Comparison of ENCODE assay signal across 9 mouse cellular contexts in genomic region chr10:43331931-43332701, GRCm38 (mm10).
DNase-seq lines count a peak whose midpoint lies in the region; ATAC-seq and TF ChIP-seq lines count a peak whose summit lies in the region.
"Had no signal": no experiment of that assay in that cellular context is flagged by ENCODE, and none has a peak within 500 bp of the region (broad histone marks: within the 10 kb centered on the region; RNA-seq: fewer than 3 reads in every experiment).

No protein-coding gene starts in this region.

- no peak overlapping the region for H3K9ac ChIP-seq in heart, embryonic 12.5 days
- no peak overlapping the region for H3K9ac ChIP-seq in heart, embryonic 11.5 days (ENCODE audit: low read depth, low read length)
- no peak overlapping the region for H3K9ac ChIP-seq in forebrain, embryonic 15.5 days (replicated peaks)
- peak overlapping the region; percentile 7; the same call in 1 of the 2 replicates for H3K9ac ChIP-seq in midbrain, embryonic 15.5 days

- no peak overlapping the region for H3K4me3 ChIP-seq in heart, embryonic 12.5 days
- H3K4me3 ChIP-seq in heart, embryonic 11.5 days (ENCODE audit: low read depth, low read length): no peak overlapping the region
- no peak overlapping the region for H3K4me3 ChIP-seq in forebrain, embryonic 15.5 days
- H3K4me3 ChIP-seq in midbrain, embryonic 15.5 days: no peak overlapping the region

- no peaks in the 10 kb centered on the region for H3K36me3 ChIP-seq in heart, embryonic 12.5 days
- H3K36me3 ChIP-seq in heart, embryonic 11.5 days (ENCODE audit: control insufficient read depth, insufficient read depth, low read length): no peaks in the 10 kb centered on the region
- no peaks in the 10 kb centered on the region for H3K36me3 ChIP-seq in forebrain, embryonic 15.5 days
- H3K36me3 ChIP-seq in midbrain, embryonic 15.5 days (replicated peaks): no peaks in the 10 kb centered on the region

- no peak overlapping the region for H3K27ac ChIP-seq in heart, embryonic 12.5 days (ENCODE audit: poor library complexity, severe bottlenecking)
- no peak overlapping the region for H3K27ac ChIP-seq in heart, embryonic 11.5 days (ENCODE audit: low read depth, low read length)
- peak overlapping the region; percentile 23; the same call in 1 of the 2 replicates for H3K27ac ChIP-seq in forebrain, embryonic 15.5 days (replicated peaks)
- H3K27ac ChIP-seq in midbrain, embryonic 15.5 days: peak overlapping the region; percentile 78

- TF ChIP-seq CTCF in brain, embryonic 14.5 days (IDR thresholded peaks at IDR 0.05; ENCODE audit: borderline replicate concordance, extremely low read depth, insufficient read depth, insufficient read length): no peak

- no peak for ATAC-seq in heart, embryonic 12.5 days (ENCODE audit: insufficient number of reproducible peaks, low FRiP score)
- no peak for ATAC-seq in heart, embryonic 11.5 days (replicated peaks; ENCODE audit: insufficient number of reproducible peaks, low FRiP score, low TSS enrichment)
- ATAC-seq in forebrain, embryonic 15.5 days (replicated peaks): peak; percentile 53
- peak; percentile 81 for ATAC-seq in midbrain, embryonic 15.5 days (replicated peaks)

- WGBS in heart, embryonic 12.5 days: 29% methylated on average over 15 of the region's 15 CpGs
- WGBS in heart, embryonic 11.5 days (ENCODE audit: insufficient replicate concordance): 23% methylated on average over 15 of the region's 15 CpGs
- WGBS in forebrain, embryonic 15.5 days: 20% methylated on average over 15 of the region's 15 CpGs
- 7% methylated on average over 15 of the region's 15 CpGs for WGBS in midbrain, embryonic 15.5 days

- peak; percentile 82 for DNase-seq in brain, embryonic 14.5 days (ENCODE audit: low read depth)
- DNase-seq in adrenal gland, postnatal 14 days: no peak
- no peak for DNase-seq in right cerebral cortex, postnatal 36 days (ENCODE audit: low spot score in 2 of 2)
- DNase-seq in urinary bladder, adult 2 months (ENCODE audit: low spot score): no peak
- DNase-seq: heart, postnatal 14 days had no signal

- TF ChIP-seq POLR2A in brain, embryonic 14.5 days (IDR thresholded peaks at IDR 0.05; ENCODE audit: borderline replicate concordance, extremely low read depth, insufficient read depth, insufficient read length, poor library complexity, severe bottlenecking): no peak

- no peaks in the 10 kb centered on the region for H3K27me3 ChIP-seq in heart, embryonic 12.5 days (replicated peaks)
- H3K27me3 ChIP-seq in heart, embryonic 11.5 days (ENCODE audit: control insufficient read depth, insufficient read depth, low read length): no peaks in the 10 kb centered on the region
- H3K27me3 ChIP-seq in forebrain, embryonic 15.5 days: no peaks in the 10 kb centered on the region
- H3K27me3 ChIP-seq in midbrain, embryonic 15.5 days (replicated peaks): no peaks in the 10 kb centered on the region

- H3K4me2 ChIP-seq in heart, embryonic 12.5 days: 0 out of 2 replicates have a peak overlapping the region, but pooled peaks have one; percentile 39
- H3K4me2 ChIP-seq in heart, embryonic 11.5 days: no peak overlapping the region
- no peak overlapping the region for H3K4me2 ChIP-seq in forebrain, embryonic 15.5 days (replicated peaks)
- H3K4me2 ChIP-seq in midbrain, embryonic 15.5 days: peak overlapping the region; percentile 25

- peaks cover 25% of the 10 kb centered on the region for H3K4me1 ChIP-seq in heart, embryonic 12.5 days (replicated peaks)
- H3K4me1 ChIP-seq in heart, embryonic 11.5 days (ENCODE audit: control insufficient read depth, insufficient read depth, low read length): peaks cover 9% of the 10 kb centered on the region; the same call in 1 of the 2 replicates
- peaks cover 17% of the 10 kb centered on the region for H3K4me1 ChIP-seq in forebrain, embryonic 15.5 days
- H3K4me1 ChIP-seq in midbrain, embryonic 15.5 days: peaks cover 22% of the 10 kb centered on the region

- no peaks in the 10 kb centered on the region for H3K9me3 ChIP-seq in heart, embryonic 12.5 days (replicated peaks)
- no peaks in the 10 kb centered on the region for H3K9me3 ChIP-seq in heart, embryonic 11.5 days (replicated peaks; ENCODE audit: control insufficient read depth, low read length)
- no peaks in the 10 kb centered on the region for H3K9me3 ChIP-seq in forebrain, embryonic 15.5 days
- H3K9me3 ChIP-seq in midbrain, embryonic 15.5 days: no peaks in the 10 kb centered on the region

Comparison
In these comparisons a context has a peak if more than half of its experiments do, and no peak if none do; other contexts are left out.
1. H3K4me2 ChIP-seq: peak in heart, embryonic 12.5 days (single experiment) and midbrain, embryonic 15.5 days (single experiment); none in heart, embryonic 11.5 days (single experiment) and forebrain, embryonic 15.5 days (single experiment).
2. ATAC-seq: peak in forebrain, embryonic 15.5 days (single experiment) and midbrain, embryonic 15.5 days (single experiment); none in heart, embryonic 12.5 days (single experiment) and heart, embryonic 11.5 days (single experiment).
3. H3K27ac ChIP-seq: peak in forebrain, embryonic 15.5 days (single experiment) and midbrain, embryonic 15.5 days (single experiment); none in heart, embryonic 12.5 days (single experiment) and heart, embryonic 11.5 days (single experiment).